Mouse (Mus musculus): ENCODE measurements around the gene Dbnl. TPM values are rescaled to one million over a fixed set of nuclear protein-coding genes. Genes with fewer than 3 reads are reported as not detected.

Gene Dbnl
- polyA plus RNA-seq, 1 experiment: 52.5 TPM

- Histone ChIP-seq H3K4me1 (ENCODE audit: control insufficient read depth, insufficient read depth, low read length) (no peaks in the 10 kb centered on the region), H3K4me3 (ENCODE audit: insufficient read depth, low read depth, low read length) (no peak overlapping the region), H3K36me3 (ENCODE audit: control insufficient read depth, insufficient read depth, low read length) (no peaks in the 10 kb centered on the region), H3K27ac (ENCODE audit: insufficient read depth, low read depth, low read length) (no peak overlapping the region), H3K27me3 (replicated peaks; ENCODE audit: control insufficient read depth, insufficient read depth, low read length) (no peaks in the 10 kb centered on the region)
- 59% methylated on average over 1 of the region's 1 CpGs for WGBS
- TF ChIP-seq CTCF (conservative IDR thresholded peaks at IDR 0.05; ENCODE audit: insufficient read depth, insufficient read length, low read depth, low read length) (peak; percentile 32; the same call in 1 of the 2 replicates), POLR2A (IDR thresholded peaks at IDR 0.05; ENCODE audit: low read depth, low read length) (no peak)
- peak; percentile 38 for DNase-seq
Measured at GRCm38 (mm10) chr11:5836126-5836525, 47.8 kb downstream of the Dbnl start.

- WGBS: under 1% methylated on average over 63 of the region's 63 CpGs
- Histone ChIP-seq H3K36me3 (ENCODE audit: control insufficient read depth, insufficient read depth, low read length) (no peaks in the 10 kb centered on the region), H3K27ac (ENCODE audit: insufficient read depth, low read depth, low read length) (peak within 1 kb of the TSS; percentile 53), H3K4me1 (ENCODE audit: control insufficient read depth, insufficient read depth, low read length) (no peaks in the 10 kb centered on the region), H3K27me3 (replicated peaks; ENCODE audit: control insufficient read depth, insufficient read depth, low read length) (no peaks in the 10 kb centered on the region), H3K4me3 (ENCODE audit: insufficient read depth, low read depth, low read length) (peak within 1 kb of the TSS; percentile 81)
- no peak for TF ChIP-seq POLR2A (IDR thresholded peaks at IDR 0.05; ENCODE audit: low read depth, low read length)
- peak; percentile 76 for TF ChIP-seq CTCF (conservative IDR thresholded peaks at IDR 0.05; ENCODE audit: insufficient read depth, insufficient read length, low read depth, low read length)
- DNase-seq: peak; percentile 97
Measured at GRCm38 (mm10) chr11:5837251-5838246, 49.3 kb downstream of the Dbnl start, which contains the start of gene Polm. Polm (minus strand) TSS chr11:5838016.

GRCm38 (mm10) chr11:5840346-5840745 lies 52.1 kb downstream of the Dbnl start:
- 86% methylated on average over 7 of the region's 7 CpGs for WGBS
- TF ChIP-seq POLR2A (IDR thresholded peaks at IDR 0.05; ENCODE audit: low read depth, low read length): no peak
- no peak for TF ChIP-seq CTCF (conservative IDR thresholded peaks at IDR 0.05; ENCODE audit: insufficient read depth, insufficient read length, low read depth, low read length)
- Histone ChIP-seq H3K36me3 (ENCODE audit: control insufficient read depth, insufficient read depth, low read length) (no peaks in the 10 kb centered on the region), H3K4me1 (ENCODE audit: control insufficient read depth, insufficient read depth, low read length) (no peaks in the 10 kb centered on the region), H3K4me3 (ENCODE audit: insufficient read depth, low read depth, low read length) (no peak overlapping the region), H3K27ac (ENCODE audit: insufficient read depth, low read depth, low read length) (no peak overlapping the region), H3K27me3 (replicated peaks; ENCODE audit: control insufficient read depth, insufficient read depth, low read length) (no peaks in the 10 kb centered on the region)
- no peak for DNase-seq

GRCm38 (mm10) chr11:5841751-5842150 lies 53.5 kb downstream of the Dbnl start:
- H3K4me3 ChIP-seq (ENCODE audit: insufficient read depth, low read depth, low read length): no peak overlapping the region
- H3K36me3 ChIP-seq (ENCODE audit: control insufficient read depth, insufficient read depth, low read length): no peaks in the 10 kb centered on the region
- WGBS: 95% methylated on average over 2 of the region's 2 CpGs
- no peak overlapping the region for H3K27ac ChIP-seq (ENCODE audit: insufficient read depth, low read depth, low read length)
- no peak for DNase-seq
- TF ChIP-seq CTCF (conservative IDR thresholded peaks at IDR 0.05; ENCODE audit: insufficient read depth, insufficient read length, low read depth, low read length) (no peak), POLR2A (IDR thresholded peaks at IDR 0.05; ENCODE audit: low read depth, low read length) (no peak)
- no peaks in the 10 kb centered on the region for H3K27me3 ChIP-seq (replicated peaks; ENCODE audit: control insufficient read depth, insufficient read depth, low read length)
- peaks cover 8% of the 10 kb centered on the region for H3K4me1 ChIP-seq (ENCODE audit: control insufficient read depth, insufficient read depth, low read length)

GRCm38 (mm10) chr11:5843131-5843530 lies 54.8 kb downstream of the Dbnl start:
- no peak overlapping the region for H3K27ac ChIP-seq (ENCODE audit: insufficient read depth, low read depth, low read length)
- no peak overlapping the region for H3K4me3 ChIP-seq (ENCODE audit: insufficient read depth, low read depth, low read length)
- no peaks in the 10 kb centered on the region for H3K27me3 ChIP-seq (replicated peaks; ENCODE audit: control insufficient read depth, insufficient read depth, low read length)
- no peaks in the 10 kb centered on the region for H3K36me3 ChIP-seq (ENCODE audit: control insufficient read depth, insufficient read depth, low read length)
- TF ChIP-seq CTCF (conservative IDR thresholded peaks at IDR 0.05; ENCODE audit: insufficient read depth, insufficient read length, low read depth, low read length) (no peak), POLR2A (IDR thresholded peaks at IDR 0.05; ENCODE audit: low read depth, low read length) (no peak)
- DNase-seq: no peak
- 83% methylated on average over 3 of the region's 3 CpGs for WGBS
- H3K4me1 ChIP-seq (ENCODE audit: control insufficient read depth, insufficient read depth, low read length): peaks cover 12% of the 10 kb centered on the region

GRCm38 (mm10) chr11:5846639-5847345 lies 58.5 kb downstream of the Dbnl start:
- Histone ChIP-seq H3K4me1 (ENCODE audit: control insufficient read depth, insufficient read depth, low read length) (peaks cover 12% of the 10 kb centered on the region), H3K36me3 (ENCODE audit: control insufficient read depth, insufficient read depth, low read length) (no peaks in the 10 kb centered on the region), H3K27me3 (replicated peaks; ENCODE audit: control insufficient read depth, insufficient read depth, low read length) (no peaks in the 10 kb centered on the region), H3K4me3 (ENCODE audit: insufficient read depth, low read depth, low read length) (no peak overlapping the region), H3K27ac (ENCODE audit: insufficient read depth, low read depth, low read length) (peak overlapping the region; percentile 57; the same call in 1 of the 2 replicates)
- no peak for TF ChIP-seq POLR2A (IDR thresholded peaks at IDR 0.05; ENCODE audit: low read depth, low read length)
- TF ChIP-seq CTCF (conservative IDR thresholded peaks at IDR 0.05; ENCODE audit: insufficient read depth, insufficient read length, low read depth, low read length): no peak
- 19% methylated on average over 7 of the region's 7 CpGs for WGBS
- DNase-seq: peak; percentile 95

GRCm38 (mm10) chr11:5848741-5849140 lies 60.5 kb downstream of the Dbnl start:
- Histone ChIP-seq H3K27me3 (replicated peaks; ENCODE audit: control insufficient read depth, insufficient read depth, low read length) (no peaks in the 10 kb centered on the region), H3K36me3 (ENCODE audit: control insufficient read depth, insufficient read depth, low read length) (no peaks in the 10 kb centered on the region), H3K4me3 (ENCODE audit: insufficient read depth, low read depth, low read length) (no peak overlapping the region), H3K27ac (ENCODE audit: insufficient read depth, low read depth, low read length) (no peak overlapping the region), H3K4me1 (ENCODE audit: control insufficient read depth, insufficient read depth, low read length) (peaks cover 12% of the 10 kb centered on the region)
- no peak for TF ChIP-seq CTCF (conservative IDR thresholded peaks at IDR 0.05; ENCODE audit: insufficient read depth, insufficient read length, low read depth, low read length)
- no peak for TF ChIP-seq POLR2A (IDR thresholded peaks at IDR 0.05; ENCODE audit: low read depth, low read length)
- peak; percentile 35 for DNase-seq
- WGBS: 59% methylated on average over 6 of the region's 6 CpGs

Data from kidney, adult 2 months (tissue).